Mouse (Mus musculus): ENCODE measurements around the gene Sacm1l. TPM values are rescaled to one million over a fixed set of nuclear protein-coding genes. Genes with fewer than 3 reads are reported as not detected.

Sacm1l gene
- polyA plus RNA-seq, 1 experiment from 2014 or later, result 55.2 TPM

GRCm38 (mm10) chr9:123620311-123621098, 90.9 kb downstream of the Sacm1l start:
- no peaks in the 10 kb centered on the region for H3K27me3 ChIP-seq (ENCODE audit: insufficient read depth, low read length)
- no peak overlapping the region for H3K4me3 ChIP-seq (replicated peaks; ENCODE audit: low read depth, low read length)
- H3K4me2 ChIP-seq (ENCODE audit: low read length), result no peak overlapping the region
- DNase-seq (ENCODE audit: low spot score), result no peak
- no peak for TF ChIP-seq CTCF (IDR thresholded peaks at IDR 0.05; ENCODE audit: low read depth)
- H3K9me3 ChIP-seq (replicated peaks; ENCODE audit: low read length), result no peaks in the 10 kb centered on the region
- H3K36me3 ChIP-seq (ENCODE audit: insufficient read depth, low read length), result no peaks in the 10 kb centered on the region
- no peak for ATAC-seq (replicated peaks; ENCODE audit: low FRiP score, low read depth)
- WGBS, result 73% methylated on average over 5 of the region's 5 CpGs
- H3K27ac ChIP-seq, result no peak overlapping the region
- H3K9ac ChIP-seq (ENCODE audit: low read depth, low read length), result no peak overlapping the region
- H3K4me1 ChIP-seq (replicated peaks; ENCODE audit: insufficient read depth, low read length), result no peaks in the 10 kb centered on the region

DNA sequence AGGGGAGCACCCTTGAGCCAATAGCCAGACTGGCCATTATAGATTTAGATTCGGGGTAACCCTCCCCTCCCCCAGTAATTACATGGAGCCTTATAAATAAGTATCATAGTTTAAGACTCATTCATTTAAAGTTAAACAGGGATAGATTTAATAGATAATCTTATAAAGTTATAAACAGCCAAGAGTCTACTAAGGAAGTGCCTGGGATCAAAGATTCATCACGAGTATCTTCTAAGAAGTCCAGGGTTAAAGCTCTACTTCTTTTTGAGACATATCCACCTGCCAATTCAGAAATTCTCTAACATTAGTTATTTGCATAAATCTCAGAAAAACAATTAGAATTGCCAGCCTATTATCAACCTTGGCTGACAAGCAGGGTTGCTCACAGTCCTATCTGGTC, 95.2 kb downstream of the Sacm1l start:
- ATAC-seq (replicated peaks; ENCODE audit: low FRiP score, low read depth), result no peak
- no peak overlapping the region for H3K27ac ChIP-seq
- H3K36me3 ChIP-seq (ENCODE audit: insufficient read depth, low read length), result no peaks in the 10 kb centered on the region
- no peak for TF ChIP-seq CTCF (IDR thresholded peaks at IDR 0.05; ENCODE audit: low read depth)
- no peaks in the 10 kb centered on the region for H3K27me3 ChIP-seq (ENCODE audit: insufficient read depth, low read length)
- H3K9ac ChIP-seq (ENCODE audit: low read depth, low read length), result no peak overlapping the region
- no peaks in the 10 kb centered on the region for H3K4me1 ChIP-seq (replicated peaks; ENCODE audit: insufficient read depth, low read length)
- DNase-seq (ENCODE audit: low spot score), result no peak
- 77% methylated on average over 2 of the region's 2 CpGs for WGBS
- no peak overlapping the region for H3K4me2 ChIP-seq (ENCODE audit: low read length)
- H3K9me3 ChIP-seq (replicated peaks; ENCODE audit: low read length), result no peaks in the 10 kb centered on the region
- no peak overlapping the region for H3K4me3 ChIP-seq (replicated peaks; ENCODE audit: low read depth, low read length)

- WGBS, result 90% methylated on average over 11 of the region's 11 CpGs
- Histone ChIP-seq H3K9ac (ENCODE audit: low read depth, low read length) (no peak overlapping the region), H3K27me3 (ENCODE audit: insufficient read depth, low read length) (no peaks in the 10 kb centered on the region), H3K4me1 (replicated peaks; ENCODE audit: insufficient read depth, low read length) (no peaks in the 10 kb centered on the region), H3K4me3 (replicated peaks; ENCODE audit: low read depth, low read length) (no peak overlapping the region), H3K4me2 (ENCODE audit: low read length) (no peak overlapping the region), H3K36me3 (ENCODE audit: insufficient read depth, low read length) (no peaks in the 10 kb centered on the region), H3K27ac (no peak overlapping the region), H3K9me3 (replicated peaks; ENCODE audit: low read length) (no peaks in the 10 kb centered on the region)
- DNase-seq (ENCODE audit: low spot score) (no peak), ATAC-seq (replicated peaks; ENCODE audit: low FRiP score, low read depth) (no peak)
- no peak for TF ChIP-seq CTCF (IDR thresholded peaks at IDR 0.05; ENCODE audit: low read depth)
Measured at GRCm38 (mm10) chr9:123625821-123626220, 96.3 kb downstream of the Sacm1l start.

GRCm38 (mm10) chr9:123631666-123632065, 102.1 kb downstream of the Sacm1l start:
- DNase-seq (ENCODE audit: low spot score), result no peak
- ATAC-seq (replicated peaks; ENCODE audit: low FRiP score, low read depth), result no peak
- H3K9me3 ChIP-seq (replicated peaks; ENCODE audit: low read length), result no peaks in the 10 kb centered on the region
- WGBS, result 66% methylated on average over 3 of the region's 3 CpGs
- no peaks in the 10 kb centered on the region for H3K4me1 ChIP-seq (replicated peaks; ENCODE audit: insufficient read depth, low read length)
- no peak overlapping the region for H3K27ac ChIP-seq
- H3K4me2 ChIP-seq (ENCODE audit: low read length), result 0 out of 2 replicates have a peak overlapping the region, but pooled peaks have one; percentile 16
- H3K27me3 ChIP-seq (ENCODE audit: insufficient read depth, low read length), result no peaks in the 10 kb centered on the region
- TF ChIP-seq CTCF (IDR thresholded peaks at IDR 0.05; ENCODE audit: low read depth), result no peak
- H3K4me3 ChIP-seq (replicated peaks; ENCODE audit: low read depth, low read length), result no peak overlapping the region
- H3K9ac ChIP-seq (ENCODE audit: low read depth, low read length), result no peak overlapping the region
- no peaks in the 10 kb centered on the region for H3K36me3 ChIP-seq (ENCODE audit: insufficient read depth, low read length)

DNA sequence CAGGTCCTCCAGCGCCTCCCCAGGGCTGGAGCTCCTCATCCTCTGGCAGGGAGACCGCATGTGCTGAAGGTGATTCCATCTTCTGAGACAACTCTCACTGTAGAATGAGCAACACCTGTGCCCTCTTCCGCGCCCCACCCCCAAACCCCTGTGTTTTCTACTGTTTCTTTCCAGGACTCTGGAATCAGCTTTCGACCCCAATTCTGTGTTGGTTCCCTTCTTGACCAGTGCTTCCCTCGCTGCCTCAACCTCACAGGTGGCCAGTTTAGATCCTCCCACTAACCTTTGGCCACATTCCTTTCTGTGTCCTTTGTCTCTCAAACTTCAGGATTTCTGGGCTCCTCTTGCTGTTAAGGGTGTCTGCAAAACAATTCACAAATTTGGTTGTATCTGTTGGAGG, 102.7 kb downstream of the Sacm1l start, which contains the start of gene Slc6a20b:
Gene Slc6a20b, minus strand, starts transcription at position 285 of the 400 bp plus-strand sequence.
- ATAC-seq (replicated peaks; ENCODE audit: low FRiP score, low read depth) (no peak), DNase-seq (ENCODE audit: low spot score) (no peak)
- Histone ChIP-seq H3K4me2 (ENCODE audit: low read length) (0 out of 2 replicates have a peak within 1 kb of the TSS, but pooled peaks have one; percentile 16), H3K9me3 (replicated peaks; ENCODE audit: low read length) (no peaks in the 10 kb centered on the region), H3K9ac (ENCODE audit: low read depth, low read length) (no peak within 1 kb of the TSS), H3K4me1 (replicated peaks; ENCODE audit: insufficient read depth, low read length) (no peaks in the 10 kb centered on the region), H3K27me3 (ENCODE audit: insufficient read depth, low read length) (no peaks in the 10 kb centered on the region), H3K36me3 (ENCODE audit: insufficient read depth, low read length) (no peaks in the 10 kb centered on the region), H3K4me3 (replicated peaks; ENCODE audit: low read depth, low read length) (no peak within 1 kb of the TSS), H3K27ac (no peak within 1 kb of the TSS)
- TF ChIP-seq CTCF (IDR thresholded peaks at IDR 0.05; ENCODE audit: low read depth), result no peak
- WGBS, result 86% methylated on average over 6 of the region's 6 CpGs

GRCm38 (mm10) chr9:123632993-123633392, 103.4 kb downstream of the Sacm1l start:
- 87% methylated on average over 3 of the region's 3 CpGs for WGBS

More at GRCm38 (mm10) chr9:123632993-123633392, 103.4 kb downstream of the Sacm1l start:
- H3K27me3 ChIP-seq (ENCODE audit: insufficient read depth, low read length), result no peaks in the 10 kb centered on the region
- H3K27ac ChIP-seq, result no peak overlapping the region
- no peak overlapping the region for H3K9ac ChIP-seq (ENCODE audit: low read depth, low read length)
- TF ChIP-seq CTCF (IDR thresholded peaks at IDR 0.05; ENCODE audit: low read depth), result no peak
- H3K4me3 ChIP-seq (replicated peaks; ENCODE audit: low read depth, low read length), result no peak overlapping the region
- no peaks in the 10 kb centered on the region for H3K4me1 ChIP-seq (replicated peaks; ENCODE audit: insufficient read depth, low read length)
- no peaks in the 10 kb centered on the region for H3K9me3 ChIP-seq (replicated peaks; ENCODE audit: low read length)
- DNase-seq (ENCODE audit: low spot score) (no peak), ATAC-seq (replicated peaks; ENCODE audit: low FRiP score, low read depth) (no peak)
- H3K4me2 ChIP-seq (ENCODE audit: low read length), result no peak overlapping the region
- no peaks in the 10 kb centered on the region for H3K36me3 ChIP-seq (ENCODE audit: insufficient read depth, low read length)

Data from kidney, postnatal 0 days (tissue).